Mouse (Mus musculus) gastrocnemius, postnatal 36 days (tissue): ENCODE results near the gene Sco1. TPM values are rescaled to one million over a fixed set of nuclear protein-coding genes. Genes with fewer than 3 reads are reported as not detected.
"Not testable (repeated sequence)": the region's sequence is repeated elsewhere in the genome, so short reads cannot be mapped to it uniquely, and the experiment has no call there.

Experiments used
- DNase-seq, 2 experiments: peaks; one replicate each; pipeline ENCODE4 v3.0.0; 2022
- intact Hi-C: fragments of 180-260 bp; cut with DNase I; formaldehyde crosslinking; loops from one replicate; pipeline ENCODE4 v1.15.1; 2025
- long read RNA-seq, 2 experiments: library from polyadenylated mRNA; stranded (forward); transcript quantifications; one replicate each; pipeline ENCODE4 v2.0.0; 2021
- total RNA-seq, 2 experiments: library from RNA; stranded (reverse); gene quantifications; 2 replicates each; pipeline ENCODE4 v1.2.3; 2021

The Sco1 gene
- 1 to 10 TPM; 6.6 to 6.7 TPM for total RNA-seq
- long read RNA-seq, experiment 1, partial matches to known transcripts, result 1 of 5 reads
- long read RNA-seq, experiment 1, other reads (novel, unspliced or antisense), result 2 of 5 reads
- long read RNA-seq, experiment 2, partial matches to known transcripts, result 0 of 6 reads
- long read RNA-seq, experiment 2, other reads (novel, unspliced or antisense), result 2 of 6 reads

DNA sequence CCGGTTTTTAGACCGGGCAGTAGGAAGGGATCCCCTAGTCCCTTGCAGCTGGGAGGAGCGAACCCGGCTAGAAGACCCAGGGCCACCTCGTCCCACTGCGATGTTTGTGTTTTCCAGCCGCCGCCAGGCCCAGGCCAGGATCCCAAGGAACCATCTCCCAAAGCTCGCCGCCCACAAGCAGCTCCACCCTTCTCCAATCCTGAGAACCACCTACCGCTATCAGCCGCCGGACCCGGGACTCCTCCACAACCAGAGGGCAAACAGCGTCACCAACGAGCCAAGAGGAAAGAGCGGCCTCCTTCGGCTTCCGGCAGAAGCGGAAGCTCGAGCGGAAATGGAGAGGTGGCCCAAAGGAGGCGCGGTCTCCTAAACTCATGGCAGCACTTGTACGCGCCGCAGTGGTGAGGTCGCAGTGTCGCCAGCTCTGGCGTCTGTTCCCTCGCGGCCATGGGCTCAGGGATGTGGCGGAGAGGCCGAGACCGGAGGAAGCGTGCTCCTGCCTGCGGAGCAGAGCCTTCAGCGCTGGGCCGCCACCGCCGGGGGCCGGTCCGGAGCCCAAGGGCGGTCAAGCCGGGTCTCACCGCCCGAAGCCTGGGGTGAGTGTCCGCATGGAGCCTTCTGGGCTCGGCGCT lies at the start of gene Sco1, which contains the start of gene Adprm:
Gene Sco1, plus strand, starts transcription at position 350 of the 632 bp plus-strand sequence.
Gene Adprm, minus strand, starts transcription at position 274 of the 632 bp plus-strand sequence.
- intact Hi-C loops, result loop anchor here (2.0 kb wide), 1 partner anchor 28 kb away; the partner anchor contains the start of gene Tmem220
- peak; percentile 83 to 86 for DNase-seq

- intact Hi-C loops, result no loop called here
- DNase-seq, result no peak
These were observed 49.6 kb upstream of the Sco1 start for GRCm38 (mm10) chr11:67002911-67003310.

DNA sequence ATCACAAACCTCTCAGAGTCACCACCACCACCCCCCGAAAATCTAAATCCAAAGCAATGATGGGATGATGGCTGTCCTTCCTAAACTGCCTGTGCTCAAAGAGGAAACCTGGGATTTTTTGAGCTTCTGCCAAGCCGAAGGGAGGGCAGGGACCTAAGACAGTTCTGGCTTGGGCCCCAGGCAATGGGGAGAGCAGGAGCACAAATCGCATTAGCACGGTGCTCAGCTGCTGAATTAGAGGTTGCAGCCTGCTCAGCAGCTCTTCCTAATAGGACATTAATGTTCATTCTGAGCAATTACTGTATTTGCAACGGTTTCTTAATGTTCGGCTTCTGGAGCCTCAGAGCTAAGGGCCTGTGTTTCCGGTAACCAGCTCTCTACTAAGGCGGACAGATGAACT lies 44.5 kb upstream of the Sco1 start:
- intact Hi-C loops, result no loop called here
- DNase-seq, result no peak

DNA sequence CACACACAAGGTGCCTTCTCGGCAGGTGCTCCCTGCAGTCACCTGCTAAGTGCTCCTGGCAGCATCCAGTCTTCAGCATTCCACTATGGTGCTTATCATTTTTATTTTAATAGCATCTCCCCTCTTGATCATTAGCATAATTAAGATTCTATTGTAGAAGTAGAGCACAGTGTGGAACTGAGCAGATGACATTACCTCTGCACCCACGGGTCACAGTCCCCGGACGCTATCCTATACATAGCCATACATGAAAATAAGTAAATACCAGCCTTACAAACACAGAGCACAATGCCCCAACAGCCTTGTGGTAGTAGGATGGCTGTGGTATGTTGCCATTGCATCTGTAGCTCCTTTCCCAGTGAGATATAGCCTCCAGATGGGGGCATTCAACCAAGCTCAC lies 43.9 kb upstream of the Sco1 start:
- intact Hi-C loops, result no loop called here

GRCm38 (mm10) chr11:67010430-67010829 lies 42.0 kb upstream of the Sco1 start:
- intact Hi-C loops, result no loop called here
- DNase-seq, result no peak

More for the DNA sequence above, 43.9 kb upstream of the Sco1 start:
- DNase-seq, result no peak

DNA sequence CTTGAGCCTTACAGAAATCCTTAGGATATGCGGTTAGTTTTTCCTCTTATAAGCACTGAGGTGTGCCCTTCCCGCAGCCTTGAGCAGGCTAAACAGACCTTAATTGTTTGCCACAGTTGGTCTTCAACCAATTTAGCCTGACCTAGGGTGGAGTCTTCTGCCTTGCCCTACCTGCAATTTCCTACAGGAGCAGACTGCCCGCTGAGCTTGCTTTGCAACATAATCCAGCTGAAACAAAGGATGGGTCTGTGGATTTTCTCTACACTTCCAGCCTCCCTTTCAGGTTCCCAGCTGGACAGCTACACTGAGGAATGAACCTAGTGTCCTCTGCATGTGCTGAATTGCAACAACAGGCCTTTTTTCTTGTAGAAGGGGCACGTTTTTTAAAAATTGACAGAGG lies 40.8 kb upstream of the Sco1 start:
- intact Hi-C loops, result no loop called here
- no peak for DNase-seq

- peak in 1 of 2 experiments; percentile 20 for DNase-seq
- intact Hi-C loops, result loop anchor here (2.0 kb wide), 1 partner anchor 111 kb away; no protein-coding TSS in a partner anchor
These were observed 34.5 kb upstream of the Sco1 start for GRCm38 (mm10) chr11:67017801-67018591.

- intact Hi-C loops, result no loop called here
- no peak for DNase-seq
These were observed 32.6 kb upstream of the Sco1 start for GRCm38 (mm10) chr11:67019711-67020475.

- DNase-seq, result peak; percentile 32 to 52
- intact Hi-C loops, result no loop called here
These were observed 31.5 kb upstream of the Sco1 start for GRCm38 (mm10) chr11:67020948-67021347.

GRCm38 (mm10) chr11:67022354-67023115 lies 29.9 kb upstream of the Sco1 start:
- intact Hi-C loops, result no loop called here

GRCm38 (mm10) chr11:67023191-67023590 lies 29.3 kb upstream of the Sco1 start:
- DNase-seq, result not testable (repeated sequence)

More at GRCm38 (mm10) chr11:67022354-67023115, 29.9 kb upstream of the Sco1 start:
- DNase-seq, result no peak

DNA sequence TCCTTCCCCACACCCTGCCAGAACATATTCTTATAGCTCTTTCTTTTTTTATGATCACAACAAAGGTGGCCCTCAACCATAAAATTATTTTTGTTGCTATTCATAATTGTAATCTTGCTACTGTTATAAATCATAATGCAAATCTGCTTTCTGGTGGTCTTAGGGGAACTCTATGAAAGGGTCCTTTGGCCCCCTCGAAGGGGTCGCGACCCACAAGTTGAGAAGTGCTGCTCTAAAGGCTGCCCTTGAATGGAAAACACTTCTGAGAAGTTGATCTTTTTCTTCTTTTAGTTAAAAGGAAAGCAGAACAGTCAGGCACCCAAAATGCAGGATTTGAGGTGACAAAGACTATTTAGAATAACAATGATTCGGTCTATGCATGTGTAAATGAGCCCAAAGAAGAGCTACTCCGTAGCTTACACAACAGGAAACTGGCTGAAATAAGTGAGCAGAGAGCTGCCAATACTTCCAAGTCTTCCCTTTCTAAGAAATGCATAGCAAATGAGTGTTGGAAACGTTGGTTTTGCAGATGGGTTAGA lies 28.6 kb upstream of the Sco1 start:
- DNase-seq, result no peak
- intact Hi-C loops, result loop anchor here (2.0 kb wide), 1 partner anchor 29 kb away; the partner anchor contains the start of genes Adprm and Sco1

More at GRCm38 (mm10) chr11:67023191-67023590, 29.3 kb upstream of the Sco1 start:
- intact Hi-C loops, result not testable (repeated sequence)

DNA sequence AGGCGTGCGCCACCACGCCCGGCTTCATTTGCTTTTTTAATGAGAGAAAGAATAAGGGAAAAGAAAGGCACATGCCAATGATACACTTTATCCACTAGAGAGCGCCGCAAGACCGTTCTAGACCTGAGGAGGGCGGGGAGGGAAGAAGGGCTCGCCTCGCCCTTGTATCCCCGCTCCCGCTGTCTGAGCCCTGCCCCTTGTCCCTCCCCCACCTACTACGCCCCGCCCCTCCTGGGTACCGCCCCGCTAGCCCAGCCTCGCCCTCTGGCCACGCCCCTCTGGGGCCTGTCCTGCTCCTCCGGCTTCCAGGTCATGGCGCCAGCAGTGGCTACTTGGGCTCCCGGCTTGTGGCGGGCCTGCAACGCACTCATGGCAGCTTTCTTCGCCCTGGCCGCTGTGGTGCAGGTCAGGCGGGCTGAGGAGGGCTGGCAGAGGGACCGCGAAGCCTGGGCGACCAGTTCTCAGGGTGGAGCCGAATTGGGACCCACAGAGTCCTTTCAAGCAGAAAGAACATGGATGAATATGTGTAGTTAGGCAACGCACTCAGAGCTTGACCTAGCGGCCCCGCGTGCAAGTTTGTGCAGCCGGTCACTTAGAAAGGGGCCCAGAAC lies 27.5 kb upstream of the Sco1 start, which contains the start of gene Tmem220:
Gene Tmem220, plus strand, starts transcription at position 288 of the 611 bp plus-strand sequence.
- DNase-seq, result peak; percentile 91 to 94
- intact Hi-C loops, result loop anchor here (2.0 kb wide), 1 partner anchor 28 kb away; the partner anchor contains the start of genes Adprm and Sco1

DNA sequence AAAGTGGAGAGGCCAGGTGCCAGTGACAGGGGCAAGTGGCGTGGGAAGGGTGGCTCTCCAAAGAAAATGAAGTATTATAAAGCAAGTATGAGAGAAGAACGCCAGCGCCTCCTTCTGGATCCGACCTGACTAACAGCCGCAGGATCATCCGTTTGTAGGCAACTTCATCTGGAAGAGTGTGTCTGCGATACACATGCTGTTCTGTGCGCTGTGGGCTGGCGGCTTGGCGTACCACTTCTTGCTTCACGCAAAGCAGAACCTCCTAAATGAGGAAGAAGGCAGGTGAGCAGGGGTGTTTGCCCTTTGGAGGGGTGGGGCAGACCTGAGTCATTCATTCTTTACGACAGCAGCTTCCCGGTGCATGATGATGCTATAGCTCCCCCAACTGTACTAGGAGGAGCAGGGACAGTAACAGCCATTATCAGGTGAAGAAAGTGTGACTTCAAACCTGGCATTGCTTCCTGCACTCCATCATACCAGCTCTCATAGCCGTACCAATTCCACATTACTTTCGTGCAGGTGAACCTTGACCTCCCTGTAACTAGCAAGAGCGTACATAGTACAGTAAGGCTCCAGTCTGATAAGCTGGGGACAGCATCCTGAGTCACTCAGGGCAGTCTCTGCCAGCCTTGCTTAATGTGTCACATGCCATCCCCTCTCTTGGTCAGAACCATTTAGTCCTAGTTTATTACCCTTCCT lies 21.4 kb upstream of the Sco1 start:
- intact Hi-C loops, result no loop called here
- no peak for DNase-seq

GRCm38 (mm10) chr11:67031603-67031915 lies 20.9 kb upstream of the Sco1 start:
- intact Hi-C loops, result no loop called here
- no peak for DNase-seq

DNA sequence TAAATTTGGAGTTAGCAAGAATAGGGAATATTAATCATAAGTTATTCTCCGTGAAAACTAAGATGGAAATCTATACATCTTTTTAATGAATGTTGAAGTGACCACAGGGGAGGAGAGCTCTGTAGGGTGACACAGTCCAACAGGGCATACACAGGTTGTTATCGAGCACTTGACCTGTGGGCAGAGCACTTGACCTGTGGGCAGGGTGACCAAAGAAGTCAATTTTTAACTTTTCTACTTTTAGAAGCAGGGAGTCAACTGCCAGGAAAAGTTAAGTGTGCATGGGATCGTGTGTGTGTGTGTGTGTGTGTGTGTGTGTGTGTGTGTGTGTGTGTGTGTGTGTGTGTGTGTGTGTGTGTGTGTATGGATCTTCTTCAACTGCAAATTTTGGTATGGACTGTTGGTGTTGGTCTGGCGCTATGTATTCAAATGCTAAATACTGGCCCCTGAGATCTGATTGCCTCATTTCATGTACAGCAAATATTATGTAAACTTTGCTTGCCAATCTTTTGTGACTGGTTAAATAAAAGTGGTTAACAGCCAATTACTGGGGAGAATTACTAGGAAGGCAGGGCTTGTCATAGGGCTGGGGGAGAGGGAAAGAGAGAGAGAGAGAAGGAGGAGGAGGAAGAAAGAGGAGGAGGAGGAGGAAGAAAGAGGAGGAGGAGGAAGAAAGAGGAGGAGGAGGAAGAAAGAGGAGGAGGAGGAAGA lies 17.5 kb upstream of the Sco1 start:
- intact Hi-C loops, result no loop called here
- DNase-seq, result no peak

GRCm38 (mm10) chr11:67036229-67036628 lies 16.2 kb upstream of the Sco1 start:
- no peak for DNase-seq

DNA sequence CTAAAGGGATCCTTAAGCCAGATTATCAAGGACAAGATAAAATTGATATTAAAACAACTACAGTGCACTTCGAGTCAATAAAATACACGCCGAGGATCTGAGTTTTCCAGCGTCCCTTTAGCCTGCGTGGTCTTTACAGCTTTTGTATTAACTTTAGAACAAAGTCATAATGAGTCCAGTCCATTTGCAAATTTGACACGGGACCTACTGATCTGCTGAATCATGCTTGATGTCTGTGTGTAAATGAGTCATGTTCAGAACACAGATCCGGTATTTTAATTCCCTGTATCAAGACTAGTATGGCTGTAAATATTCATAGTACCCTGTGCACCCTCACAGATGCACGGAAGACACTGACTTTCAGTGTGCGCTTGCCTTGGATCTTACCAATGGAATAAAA lies 15.6 kb upstream of the Sco1 start:
- DNase-seq, result no peak
- intact Hi-C loops, result no loop called here

More at GRCm38 (mm10) chr11:67036229-67036628, 16.2 kb upstream of the Sco1 start:
- intact Hi-C loops, result no loop called here
